Mouse (Mus musculus) liver, adult 2 months (tissue): ENCODE data around the gene Trio. TPM values are rescaled to one million over a fixed set of nuclear protein-coding genes. Genes with fewer than 3 reads are reported as not detected.

Experiments used
- DNase-seq: peaks from one replicate; pipeline ENCODE4 v3.0.0-alpha.2; 2011; ENCODE audit warnings: low read depth, low spot score; ENCODE audit errors: extremely low read depth
- H3K27ac ChIP-seq: fragments of 200-500 bp; replicated peaks from 2 replicates; pipeline ENCODE4 v1.5.1; 2012; ENCODE audit warnings: low read depth, mild to moderate bottlenecking, control low read depth, inconsistent platforms, low read length; ENCODE audit not compliant: insufficient read depth
- H3K27me3 ChIP-seq: fragments of 200-500 bp; 2 replicates; pipeline ENCODE4 v1.6.1; 2012; ENCODE audit warnings: mild to moderate bottlenecking, moderate library complexity, low read length, inconsistent platforms; ENCODE audit not compliant: control insufficient read depth, insufficient read depth
- H3K36me3 ChIP-seq: fragments of 200-500 bp; 2 replicates; pipeline ENCODE4 v1.6.1; 2012; ENCODE audit warnings: low read length, inconsistent platforms; ENCODE audit not compliant: control insufficient read depth, insufficient read depth
- H3K4me1 ChIP-seq: fragments of 200-500 bp; 2 replicates; pipeline ENCODE4 v1.6.1; 2011; ENCODE audit warnings: low read length; ENCODE audit not compliant: control insufficient read depth, insufficient read depth
- H3K4me3 ChIP-seq: fragments of 200-500 bp; 2 replicates; pipeline ENCODE4 v1.5.1; 2011; ENCODE audit warnings: low read depth, mild to moderate bottlenecking, control low read depth, low read length, moderate library complexity; ENCODE audit not compliant: insufficient read depth
- H3K79me2 ChIP-seq: fragments of 200-500 bp; 2 replicates; pipeline ENCODE4 v1.6.1; 2012; ENCODE audit warnings: inconsistent platforms, mild to moderate bottlenecking, low read length, moderate library complexity; ENCODE audit not compliant: control insufficient read depth, insufficient read depth
- H3K9ac ChIP-seq: fragments of 200-500 bp; 2 replicates; pipeline ENCODE4 v1.6.1; 2012; ENCODE audit warnings: low read depth, mild to moderate bottlenecking, control low read depth, inconsistent platforms, low read length
- CTCF ChIP-seq: fragments of 200-500 bp; IDR thresholded peaks from 2 replicates; pipeline ENCODE4 v1.5.1; 2011; ENCODE audit warnings: low read depth, low read length, control low read depth
- POLR2A ChIP-seq: fragments of 200-500 bp; IDR thresholded peaks from 2 replicates; pipeline ENCODE4 v1.6.1; 2011; ENCODE audit warnings: low read length, control low read depth; ENCODE audit not compliant: insufficient read depth; ENCODE audit errors: extremely low read depth
- WGBS: fragments of 180-500 bp; shearing (Covaris S2); methylation state at CpG from one replicate; pipeline ENCODE4 v1.1.7; 2018; 5-methylcytosine and 5-hydroxymethylcytosine counted together
- polyA plus RNA-seq: library from polyadenylated mRNA; depleted of rRNA; stranded (reverse); fragments of >200 nt; gene quantifications from 2 replicates; pipeline ENCODE4 v1.2.3, GENCODE M21; 2012
- total RNA-seq: library from RNA; depleted of rRNA; stranded (reverse); fragments of >200 nt; gene quantifications from 2 replicates; pipeline ENCODE4 v1.2.3, GENCODE M21; 2014

The Trio gene
- total and polyA plus RNA-seq, 2 experiments, result 10.6 to 17.9 TPM

GRCm38 (mm10) chr15:27756426-27756825, 269.2 kb downstream of the Trio start:
- no peak overlapping the region for H3K27ac ChIP-seq
- 95% methylated on average over 11 of the region's 11 CpGs for WGBS
- no peak for TF ChIP-seq POLR2A
- TF ChIP-seq CTCF, result no peak

GRCm38 (mm10) chr15:27754571-27755260, 270.9 kb downstream of the Trio start:
- H3K9ac ChIP-seq, result no peak overlapping the region
- H3K4me1 ChIP-seq, result no peaks in the 10 kb centered on the region
- no peaks in the 10 kb centered on the region for H3K79me2 ChIP-seq
- H3K36me3 ChIP-seq, result peaks cover 45% of the 10 kb centered on the region
- H3K4me3 ChIP-seq, result no peak overlapping the region
- 86% methylated on average over 7 of the region's 7 CpGs for WGBS
- no peak for TF ChIP-seq CTCF
- no peak overlapping the region for H3K27ac ChIP-seq
- H3K27me3 ChIP-seq, result no peaks in the 10 kb centered on the region
- no peak for DNase-seq

More at GRCm38 (mm10) chr15:27756426-27756825, 269.2 kb downstream of the Trio start:
- Histone ChIP-seq H3K79me2 (no peaks in the 10 kb centered on the region), H3K9ac (no peak overlapping the region), H3K27me3 (no peaks in the 10 kb centered on the region), H3K4me1 (no peaks in the 10 kb centered on the region), H3K4me3 (no peak overlapping the region), H3K36me3 (peaks cover 41% of the 10 kb centered on the region)
- DNase-seq, result no peak

DNA sequence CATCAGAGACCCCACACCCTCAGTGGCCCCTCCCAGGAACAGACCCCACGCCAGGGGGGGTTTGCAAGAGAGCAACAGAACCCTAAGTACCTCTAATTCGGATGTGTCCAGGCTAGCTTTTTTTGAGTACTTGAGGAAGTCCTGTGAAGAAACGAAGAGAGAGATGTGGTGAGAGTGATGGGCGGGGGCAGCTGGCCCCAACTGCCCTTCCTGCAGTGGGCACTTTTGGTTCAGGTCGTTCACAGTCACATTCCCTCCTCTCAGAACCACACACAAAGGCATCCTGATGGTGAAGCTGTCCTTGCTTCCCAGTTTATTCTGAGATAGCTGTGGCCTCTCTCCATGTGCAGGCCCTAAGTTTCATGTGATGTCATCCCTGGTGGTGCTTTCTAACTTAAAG, 271.7 kb downstream of the Trio start:
- Histone ChIP-seq H3K79me2 (no peaks in the 10 kb centered on the region), H3K36me3 (peaks cover 42% of the 10 kb centered on the region), H3K27ac (no peak overlapping the region), H3K4me3 (no peak overlapping the region), H3K4me1 (no peaks in the 10 kb centered on the region), H3K9ac (no peak overlapping the region), H3K27me3 (no peaks in the 10 kb centered on the region)
- WGBS, result 86% methylated on average over 5 of the region's 5 CpGs
- DNase-seq, result no peak
- TF ChIP-seq POLR2A, result no peak
- no peak for TF ChIP-seq CTCF

DNA sequence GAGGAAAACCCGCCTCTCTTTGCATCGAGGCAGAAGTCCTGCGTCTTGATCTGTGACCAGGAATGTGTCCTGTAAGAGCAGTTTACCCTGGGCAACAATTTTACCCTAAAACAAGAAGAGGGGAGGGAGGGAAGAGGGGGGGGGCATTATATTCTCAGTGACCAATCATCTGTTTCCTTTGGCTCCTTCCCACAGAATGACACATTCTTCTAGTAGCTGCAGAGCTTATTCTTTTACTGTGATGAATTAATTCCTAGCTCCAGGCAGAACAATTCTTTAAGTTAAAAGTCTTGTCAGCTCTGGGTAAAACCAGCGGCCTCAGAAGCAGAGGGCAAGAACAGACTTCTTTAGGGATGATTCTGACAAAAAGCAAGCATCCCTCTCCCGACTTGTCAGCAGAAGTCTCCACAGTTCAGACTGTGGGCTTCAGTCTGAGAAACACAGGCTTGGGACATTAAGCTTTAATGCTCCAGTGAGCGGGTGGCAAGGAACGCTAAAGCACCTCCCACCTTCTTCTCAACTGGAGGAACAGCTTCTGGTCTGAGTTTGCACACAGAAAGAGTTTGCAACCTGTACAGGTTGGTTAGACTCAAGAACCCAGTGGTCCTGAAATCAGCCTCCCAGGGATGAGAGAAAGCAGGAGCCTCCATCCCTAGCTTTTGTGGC, 272.8 kb downstream of the Trio start:
- Histone ChIP-seq H3K9ac (no peak overlapping the region), H3K27me3 (no peaks in the 10 kb centered on the region), H3K27ac (no peak overlapping the region), H3K36me3 (peaks cover 43% of the 10 kb centered on the region), H3K79me2 (no peaks in the 10 kb centered on the region), H3K4me3 (no peak overlapping the region), H3K4me1 (no peaks in the 10 kb centered on the region)
- no peak for DNase-seq
- WGBS, result 94% methylated on average over 7 of the region's 7 CpGs
- TF ChIP-seq POLR2A (no peak), CTCF (no peak)

DNA sequence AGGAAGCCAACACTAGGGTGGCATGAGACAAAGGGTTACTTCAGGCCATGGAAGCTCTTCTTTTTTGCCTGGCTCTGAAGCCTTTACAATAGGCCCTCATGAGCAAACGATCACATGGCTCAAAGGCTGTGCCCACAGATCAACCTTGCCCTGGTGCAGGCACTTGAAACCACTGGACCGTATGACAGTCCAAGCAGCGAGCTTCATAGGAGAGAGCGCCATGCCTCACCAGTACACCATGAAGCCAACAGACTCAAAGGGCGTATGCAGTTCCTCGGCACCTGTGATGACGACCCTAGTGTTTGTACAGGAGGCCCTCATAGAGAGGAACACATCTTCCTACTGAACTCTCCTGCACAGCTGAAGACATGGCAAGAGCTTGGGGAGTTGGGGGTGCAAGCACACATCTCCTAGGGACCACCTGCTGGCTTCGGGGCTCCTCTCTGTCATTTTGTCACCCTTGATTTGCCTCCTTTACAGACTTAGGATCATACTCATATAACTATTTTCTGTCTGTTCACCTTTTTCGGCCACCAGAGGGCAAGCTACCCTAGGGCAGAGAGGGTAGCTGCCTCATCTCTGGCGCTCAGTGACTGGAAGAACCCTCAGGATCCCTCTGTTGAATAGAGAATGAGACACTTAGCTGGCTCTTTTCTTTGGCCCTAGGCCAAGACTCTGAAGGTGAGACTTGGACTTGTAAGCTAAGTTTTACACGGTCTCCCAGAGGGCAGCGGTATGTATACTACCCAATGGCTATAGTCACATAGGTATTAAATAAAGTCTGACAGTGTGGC, 273.8 kb downstream of the Trio start:
- WGBS, result 90% methylated on average over 12 of the region's 12 CpGs
- Histone ChIP-seq H3K36me3 (peaks cover 46% of the 10 kb centered on the region), H3K27me3 (no peaks in the 10 kb centered on the region)

More for the DNA sequence above, 273.8 kb downstream of the Trio start:
- no peak for DNase-seq
- no peaks in the 10 kb centered on the region for H3K4me1 ChIP-seq
- H3K27ac ChIP-seq, result no peak overlapping the region
- no peak for TF ChIP-seq POLR2A
- TF ChIP-seq CTCF, result peak; percentile 51
- no peaks in the 10 kb centered on the region for H3K79me2 ChIP-seq
- H3K4me3 ChIP-seq, result no peak overlapping the region
- H3K9ac ChIP-seq, result no peak overlapping the region
